Comparison of ENCODE assay signal across 30 mouse cellular contexts in the genomic region with DNA sequence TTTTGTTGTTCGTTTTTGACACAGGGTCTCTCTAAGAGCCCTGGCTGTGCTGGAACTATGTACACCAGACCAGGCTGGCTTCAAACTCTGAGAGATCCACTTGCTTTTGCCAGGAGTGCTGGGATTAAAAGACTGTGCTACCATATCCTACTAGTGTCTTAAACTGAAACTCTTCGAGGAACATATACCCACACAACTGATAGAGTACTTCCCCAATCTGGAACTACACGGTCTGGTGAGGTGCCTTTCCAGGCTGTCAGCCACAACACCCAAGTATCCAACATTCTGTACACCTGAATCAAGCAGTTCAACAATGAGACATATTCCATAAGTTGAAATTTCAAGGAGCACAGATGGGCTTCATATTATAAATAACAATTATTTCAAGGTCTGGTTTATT.
DNase-seq lines count a peak whose midpoint lies in the region; TF ChIP-seq lines count a peak whose summit lies in the region.
"Had no signal": no experiment of that assay in that cellular context is flagged by ENCODE, and none has a peak within 500 bp of the region (broad histone marks: within the 10 kb centered on the region; RNA-seq: fewer than 3 reads in every experiment).

No protein-coding gene starts in this region.

- no peak for DNase-seq in layer of hippocampus, adult 2 months (ENCODE audit: low spot score in 2 of 2)
- no peak for DNase-seq in layer of hippocampus, adult 8-10 months (ENCODE audit: low spot score in 2 of 2)
- DNase-seq in MEL (ENCODE audit: low read depth, low spot score): peak; percentile 48
- no peak for DNase-seq in embryonic facial prominence, embryonic 10.5 days (ENCODE audit: low spot score)
- DNase-seq in urinary bladder, adult 18-20 months (ENCODE audit: low spot score in 2 of 2): no peak
- DNase-seq in gastrocnemius, postnatal 10 days: no peak
- no peak for DNase-seq in gastrocnemius, adult 18-20 months (ENCODE audit: low spot score)
- DNase-seq: adrenal gland, adult 8-10 months; cerebellum, adult 11 months; cerebellum, adult 9-11 months; gastrocnemius, postnatal 25 days; heart, adult 18-20 months; heart, postnatal 14 days; kidney, adult 8-10 months; kidney, postnatal 14 days; layer of hippocampus, postnatal 36 days; left cerebral cortex, postnatal 4 days; liver; lung, adult 2 months; lung, postnatal 10 days; retina, postnatal 1 day; right cerebral cortex, postnatal 25 days; thymus, postnatal 25 days had no signal

- no peaks in the 10 kb centered on the region for H3K27me3 ChIP-seq in MEL (ENCODE audit: control insufficient read depth in 1 of 2, insufficient read depth in 2 of 2, low read length in 2 of 2)
- H3K27me3 ChIP-seq in embryonic facial prominence, embryonic 10.5 days (replicated peaks; ENCODE audit: low read depth, poor library complexity, severe bottlenecking): no peaks in the 10 kb centered on the region
- no peaks in the 10 kb centered on the region for H3K27me3 ChIP-seq in myocyte (ENCODE audit: control insufficient read depth, insufficient read depth, insufficient read length)
- H3K27me3 ChIP-seq: embryonic facial prominence, embryonic 15.5 days; forebrain, embryonic 12.5 days; hindbrain, embryonic 12.5 days; neural tube, embryonic 12.5 days had no signal

- no peak overlapping the region for H3ac ChIP-seq in myocyte (ENCODE audit: control insufficient read depth, insufficient read length)

- TF ChIP-seq RAD21 in MEL (IDR thresholded peaks at IDR 0.05; ENCODE audit: low read depth, low read length): no peak

- WGBS in embryonic facial prominence, embryonic 10.5 days: 86% methylated on average over 3 of the region's 3 CpGs

- H3K9ac ChIP-seq in MEL (ENCODE audit: control insufficient read depth, low read depth, low read length, poor library complexity, severe bottlenecking): no peak overlapping the region
- H3K9ac ChIP-seq: embryonic facial prominence, embryonic 15.5 days; forebrain, embryonic 12.5 days; hindbrain, embryonic 12.5 days; liver, embryonic 14.5 days; neural tube, embryonic 12.5 days had no signal

- H3K4me1 ChIP-seq in MEL (ENCODE audit: control insufficient read depth in 1 of 2, insufficient read depth in 2 of 2, low read length in 2 of 2): peaks cover 10 to 12% of the 10 kb centered on the region in 2 experiments; a peak in 2 of 4 replicates
- H3K4me1 ChIP-seq in embryonic facial prominence, embryonic 10.5 days: peaks cover 28% of the 10 kb centered on the region

- H3K79me2 ChIP-seq in MEL (ENCODE audit: control insufficient read depth, insufficient read depth, low read length, poor library complexity) (no peaks in the 10 kb centered on the region), myocyte (ENCODE audit: control insufficient read depth, insufficient read depth) (no peaks in the 10 kb centered on the region)

- no peak for TF ChIP-seq CTCF in layer of hippocampus, adult 2 months (conservative IDR thresholded peaks at IDR 0.05)
- no peak for TF ChIP-seq CTCF in MEL (IDR thresholded peaks at IDR 0.05 in 2 of 3, conservative IDR thresholded peaks at IDR 0.05 in 1 of 3; ENCODE audit: control insufficient read depth in 1 of 3, insufficient read depth in 1 of 3, low read depth in 2 of 3, low read length in 3 of 3, poor library complexity in 1 of 3, severe bottlenecking in 1 of 3)

- no peaks in the 10 kb centered on the region for H3K9me3 ChIP-seq in MEL (replicated peaks; ENCODE audit: insufficient read depth, low read length)
- H3K9me3 ChIP-seq in embryonic facial prominence, embryonic 10.5 days: no peaks in the 10 kb centered on the region
- H3K9me3 ChIP-seq: embryonic facial prominence, embryonic 15.5 days; forebrain, embryonic 12.5 days; hindbrain, embryonic 12.5 days; midbrain, embryonic 10.5 days; neural tube, embryonic 12.5 days had no signal

- TF ChIP-seq EP300 in MEL (IDR thresholded peaks at IDR 0.05; ENCODE audit: low read depth in 1 of 2, low read length in 2 of 2): no peak

- no peak for TF ChIP-seq POLR2A in MEL (IDR thresholded peaks at IDR 0.05; ENCODE audit: control insufficient read depth in 1 of 2, insufficient read depth in 1 of 2, low read depth in 1 of 2, low read length in 2 of 2, poor library complexity in 1 of 2)
- TF ChIP-seq POLR2A in myocyte (IDR thresholded peaks at IDR 0.05; ENCODE audit: insufficient read length, low read depth): no peak

- peak overlapping the region; percentile 26 for H3K4me2 ChIP-seq in myocyte (ENCODE audit: low read depth)
- H3K4me2 ChIP-seq: embryonic facial prominence, embryonic 15.5 days; forebrain, embryonic 12.5 days; hindbrain, embryonic 12.5 days; neural tube, embryonic 12.5 days had no signal

- H3K4me3 ChIP-seq in layer of hippocampus, adult 2 months: no peak overlapping the region
- no peak overlapping the region for H3K4me3 ChIP-seq in MEL (ENCODE audit: control insufficient read depth in 1 of 2, insufficient read depth in 1 of 2, low read depth in 2 of 2, low read length in 2 of 2)
- no peak overlapping the region for H3K4me3 ChIP-seq in embryonic facial prominence, embryonic 10.5 days
- H3K4me3 ChIP-seq in myocyte: no peak overlapping the region
- H3K4me3 ChIP-seq: embryonic facial prominence, embryonic 15.5 days; forebrain, embryonic 12.5 days; hindbrain, embryonic 12.5 days; midbrain, embryonic 10.5 days; neural tube, embryonic 12.5 days had no signal

- peak overlapping the region; percentile 28; the same call in 1 of the 2 replicates for H3K27ac ChIP-seq in layer of hippocampus, adult 2 months
- no peak overlapping the region for H3K27ac ChIP-seq in MEL (ENCODE audit: control insufficient read depth, low read depth, low read length)
- 0 out of 2 replicates have a peak overlapping the region, but pooled peaks have one; percentile 19 for H3K27ac ChIP-seq in embryonic facial prominence, embryonic 10.5 days (replicated peaks)
- H3K27ac ChIP-seq: forebrain, embryonic 12.5 days; hindbrain, embryonic 12.5 days; liver, embryonic 14.5 days; midbrain, embryonic 10.5 days; neural tube, embryonic 12.5 days had no signal

- H3K36me3 ChIP-seq in MEL (ENCODE audit: control insufficient read depth in 1 of 2, insufficient read depth in 2 of 2, low read length in 2 of 2) (peaks cover 6 to 15% of the 10 kb centered on the region in 2 experiments), myocyte (ENCODE audit: control insufficient read depth, insufficient read depth) (no peaks in the 10 kb centered on the region)
- H3K36me3 ChIP-seq in embryonic facial prominence, embryonic 10.5 days (replicated peaks): peaks cover 30% of the 10 kb centered on the region
- H3K36me3 ChIP-seq: neural tube, embryonic 12.5 days had no signal

TF ChIP-seq in MEL, 35 proteins besides CTCF, POLR2A, EP300 and RAD21:
- TF ChIP-seq TBP (IDR thresholded peaks at IDR 0.05; ENCODE audit: low read depth, low read length): peak; percentile 84
- no peak for TF ChIP-seq GABPA (IDR thresholded peaks at IDR 0.05; ENCODE audit: low read depth, low read length)
TF ChIP-seq in MEL: peak in this region for 1.

TF ChIP-seq in myocyte, 11 proteins besides CTCF, POLR2A, EP300 and RAD21:
- TF ChIP-seq MYOG (IDR thresholded peaks at IDR 0.05; ENCODE audit: control insufficient read depth in 1 of 3, insufficient read depth in 1 of 3, insufficient read length in 2 of 3, low read depth in 2 of 3) (no peak), CEBPB (IDR thresholded peaks at IDR 0.05; ENCODE audit: insufficient read depth, poor library complexity, severe bottlenecking) (no peak), TCF12 (IDR thresholded peaks at IDR 0.05; ENCODE audit: insufficient read depth, poor library complexity, severe bottlenecking) (no peak), REST (IDR thresholded peaks at IDR 0.05; ENCODE audit: insufficient read depth, insufficient read length) (no peak), USF1 (IDR thresholded peaks at IDR 0.05; ENCODE audit: low read depth) (no peak), SRF (IDR thresholded peaks at IDR 0.05; ENCODE audit: control insufficient read depth, insufficient read length, low read depth) (no peak), TCF3 (IDR thresholded peaks at IDR 0.05; ENCODE audit: insufficient read length, low read depth) (no peak), MAX (IDR thresholded peaks at IDR 0.05; ENCODE audit: low read depth) (no peak), POLR2AphosphoS2 (IDR thresholded peaks at IDR 0.05; ENCODE audit: insufficient read length, low read depth) (no peak), E2F4 (IDR thresholded peaks at IDR 0.05; ENCODE audit: insufficient read depth) (no peak), MYOD1 (IDR thresholded peaks at IDR 0.05; ENCODE audit: control insufficient read depth in 1 of 3, insufficient read length in 2 of 3, low read depth in 2 of 3) (no peak)
